Mouse (Mus musculus) liver, embryonic 13.5 days (tissue): ENCODE measurements around the gene Pak7. TPM values are rescaled to one million over a fixed set of nuclear protein-coding genes. Genes with fewer than 3 reads are reported as not detected.
"Not testable (repeated sequence)": the region's sequence is repeated elsewhere in the genome, so short reads cannot be mapped to it uniquely, and the experiment has no call there.

Experiments
- ATAC-seq: fragments of 200-750 bp; cut with Nextera tagmentation; 2 replicates; pipeline ENCODE4 v1.8.0; 2017; ENCODE audit warnings: low read depth, mild to moderate bottlenecking, moderate number of reproducible peaks, moderate library complexity
- DNase-seq: peaks from one replicate; pipeline ENCODE4 v3.0.0; 2022
- H3K27ac ChIP-seq: fragments of 300-500 bp; sonication (generic); 2 replicates; pipeline ENCODE4 v1.5.1; 2015; ENCODE audit warnings: moderate library complexity, mild to moderate bottlenecking, inconsistent platforms
- H3K27me3 ChIP-seq: fragments of 300-500 bp; sonication (generic); 2 replicates; pipeline ENCODE4 v1.6.1; 2015; ENCODE audit warnings: mild to moderate bottlenecking, inconsistent platforms
- H3K36me3 ChIP-seq: fragments of 300-500 bp; sonication (generic); 2 replicates; pipeline ENCODE4 v1.6.1; 2015; ENCODE audit warnings: mild to moderate bottlenecking, inconsistent platforms
- H3K4me1 ChIP-seq: fragments of 300-500 bp; sonication (generic); replicated peaks from 2 replicates; pipeline ENCODE4 v1.6.1; 2015; ENCODE audit warnings: inconsistent platforms
- H3K4me2 ChIP-seq: fragments of 300-500 bp; sonication (generic); 2 replicates; pipeline ENCODE4 v1.6.1; 2015; ENCODE audit warnings: inconsistent platforms, mild to moderate bottlenecking, moderate library complexity
- H3K4me3 ChIP-seq: fragments of 300-500 bp; sonication (generic); replicated peaks from 2 replicates; pipeline ENCODE4 v1.5.1; 2015; ENCODE audit warnings: mild to moderate bottlenecking, inconsistent platforms
- H3K9ac ChIP-seq: fragments of 300-500 bp; sonication (generic); 2 replicates; pipeline ENCODE4 v1.6.1; 2015; ENCODE audit warnings: mild to moderate bottlenecking, inconsistent platforms
- H3K9me3 ChIP-seq: fragments of 300-500 bp; sonication (generic); replicated peaks from 2 replicates; pipeline ENCODE4 v1.6.1; 2016; ENCODE audit warnings: inconsistent platforms
- WGBS: fragments of 180-500 bp; shearing (Covaris S2); methylation state at CpG from one replicate; pipeline ENCODE4 v1.1.7; 2015; ENCODE audit not compliant: insufficient replicate concordance; 5-methylcytosine and 5-hydroxymethylcytosine counted together
- polyA plus RNA-seq: library from polyadenylated mRNA; unstranded; fragments of >200 nt; fragmentation: Nextera tagmentation; extraction: Ambion mirVana; gene quantifications from 2 replicates; pipeline ENCODE4 v1.2.1, GENCODE M21; 2015

The Pak7 gene
- 0.08 and 0.09 TPM in 2 replicates for polyA plus RNA-seq

DNA sequence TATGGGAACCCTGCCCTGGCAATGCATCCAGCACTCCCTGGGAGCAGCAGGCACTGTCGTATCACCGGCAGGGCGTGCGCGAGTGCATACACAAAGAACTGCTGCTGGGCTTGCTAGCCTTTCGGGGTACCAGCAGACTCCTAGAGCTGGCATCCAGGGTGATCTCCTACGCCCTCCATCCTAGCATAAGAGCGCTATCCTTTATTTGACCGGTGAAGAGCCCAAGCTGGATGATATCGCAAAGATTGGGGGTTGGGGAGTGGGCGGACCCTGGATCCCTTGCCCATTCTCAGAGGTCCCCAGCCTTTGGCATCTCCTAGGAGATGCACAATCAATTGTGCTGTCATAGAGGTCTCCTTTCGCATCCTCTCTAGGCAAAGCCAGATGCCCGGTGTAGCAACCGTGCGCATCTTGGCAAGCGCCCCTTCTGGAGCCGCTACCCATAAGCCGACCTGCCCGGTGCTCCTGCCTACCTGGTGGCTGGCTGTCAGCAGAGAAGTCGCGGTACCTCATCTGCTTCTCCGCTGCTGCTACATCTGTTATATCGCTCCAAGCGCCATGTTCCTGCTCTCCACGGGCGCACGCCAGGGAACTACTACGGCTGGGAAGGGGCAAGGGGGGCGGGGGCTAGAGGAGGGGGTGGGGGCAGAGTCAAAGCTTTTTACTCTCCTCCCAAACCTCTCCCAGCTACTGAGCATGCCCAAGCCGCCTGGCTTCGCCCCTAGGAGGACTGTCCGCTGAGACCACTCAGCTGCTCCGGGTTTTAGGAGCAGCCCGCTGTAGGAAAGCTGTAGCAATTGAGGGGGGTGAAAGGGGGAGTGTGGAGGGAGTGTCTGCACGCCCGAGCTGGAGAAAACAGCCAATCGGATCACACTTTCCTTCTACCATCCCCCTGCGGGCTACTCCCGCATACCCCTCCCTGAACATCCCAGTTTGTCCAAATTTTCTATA, at the start of gene Pak7:
TSS of gene Pak7 (minus strand) at position 787 of the 951 bp plus-strand sequence.
- H3K27ac ChIP-seq, result no peak within 1 kb of the TSS
- peaks cover 16% of the 10 kb centered on the region for H3K27me3 ChIP-seq
- peak within 1 kb of the TSS; percentile 35 for H3K4me3 ChIP-seq
- peak within 1 kb of the TSS; percentile 52 for H3K4me2 ChIP-seq
- WGBS, result 2% methylated on average over 39 of the region's 39 CpGs
- H3K9me3 ChIP-seq, result no peaks in the 10 kb centered on the region
- ATAC-seq, result 0 out of 2 replicates have a peak, but pooled peaks have one; percentile 39
- DNase-seq, result no peak
- no peaks in the 10 kb centered on the region for H3K4me1 ChIP-seq
- H3K9ac ChIP-seq, result no peak within 1 kb of the TSS
- no peaks in the 10 kb centered on the region for H3K36me3 ChIP-seq

DNA sequence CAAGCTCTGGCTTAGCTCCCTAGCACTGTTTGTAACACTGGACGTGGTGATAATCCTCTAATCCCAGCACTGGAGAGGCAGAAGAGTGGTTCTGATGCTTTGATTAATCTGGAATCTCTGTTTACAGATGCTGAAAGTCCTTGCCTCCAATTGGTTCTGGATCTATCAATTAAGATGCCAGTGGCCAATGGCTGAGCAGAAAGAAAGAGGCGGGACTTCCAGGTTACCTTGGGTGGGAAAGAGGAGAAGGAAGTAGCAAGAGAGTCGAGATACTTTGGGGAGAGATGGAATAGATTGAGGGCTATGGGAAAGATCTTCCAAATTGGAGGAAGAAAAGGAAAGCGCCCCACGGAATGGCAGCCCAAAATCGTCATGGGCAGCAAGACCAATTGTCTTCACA, 37.8 kb upstream of the Pak7 start:
- WGBS, result 46% methylated on average over 6 of the region's 6 CpGs
- Histone ChIP-seq H3K4me2 (no peak overlapping the region), H3K36me3 (no peaks in the 10 kb centered on the region), H3K9me3 (no peaks in the 10 kb centered on the region), H3K27ac (no peak overlapping the region), H3K4me1 (no peaks in the 10 kb centered on the region), H3K9ac (no peak overlapping the region), H3K27me3 (no peaks in the 10 kb centered on the region), H3K4me3 (no peak overlapping the region)
- ATAC-seq, result no peak
- DNase-seq, result no peak

- Histone ChIP-seq H3K4me1 (no peaks in the 10 kb centered on the region), H3K4me3 (no peak overlapping the region), H3K9me3 (no peaks in the 10 kb centered on the region), H3K27ac (no peak overlapping the region), H3K4me2 (no peak overlapping the region), H3K36me3 (no peaks in the 10 kb centered on the region), H3K27me3 (no peaks in the 10 kb centered on the region), H3K9ac (no peak overlapping the region)
- 30% methylated on average over 1 of the region's 1 CpGs for WGBS
- no peak for ATAC-seq
- no peak for DNase-seq
Measured at GRCm38 (mm10) chr2:136419543-136419942, 31.8 kb upstream of the Pak7 start.

DNA sequence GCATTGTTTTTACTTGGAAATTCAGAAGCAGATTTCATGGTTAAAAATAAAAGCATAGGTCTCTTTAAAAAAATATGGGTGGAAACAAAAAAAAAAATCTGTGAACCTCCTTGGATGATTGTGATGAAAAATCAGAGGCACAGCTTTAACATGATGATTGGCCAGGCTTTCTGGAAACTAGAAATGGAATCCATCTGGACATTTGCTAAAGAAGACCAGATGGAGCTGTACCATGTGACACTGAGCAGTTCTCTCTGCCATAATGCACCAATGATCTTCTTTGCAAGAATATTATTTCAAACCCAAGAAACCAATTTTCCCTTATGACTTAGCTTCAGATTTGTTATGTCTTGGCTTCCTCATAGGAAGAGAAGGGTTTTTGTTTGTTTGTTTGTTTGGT, 28.6 kb upstream of the Pak7 start:
- H3K9me3 ChIP-seq, result no peaks in the 10 kb centered on the region
- no peak for ATAC-seq
- H3K4me2 ChIP-seq, result no peak overlapping the region
- DNase-seq, result no peak
- no peak overlapping the region for H3K27ac ChIP-seq
- H3K9ac ChIP-seq, result no peak overlapping the region
- H3K36me3 ChIP-seq, result no peaks in the 10 kb centered on the region
- H3K4me1 ChIP-seq, result no peaks in the 10 kb centered on the region
- H3K27me3 ChIP-seq, result no peaks in the 10 kb centered on the region
- H3K4me3 ChIP-seq, result no peak overlapping the region

DNA sequence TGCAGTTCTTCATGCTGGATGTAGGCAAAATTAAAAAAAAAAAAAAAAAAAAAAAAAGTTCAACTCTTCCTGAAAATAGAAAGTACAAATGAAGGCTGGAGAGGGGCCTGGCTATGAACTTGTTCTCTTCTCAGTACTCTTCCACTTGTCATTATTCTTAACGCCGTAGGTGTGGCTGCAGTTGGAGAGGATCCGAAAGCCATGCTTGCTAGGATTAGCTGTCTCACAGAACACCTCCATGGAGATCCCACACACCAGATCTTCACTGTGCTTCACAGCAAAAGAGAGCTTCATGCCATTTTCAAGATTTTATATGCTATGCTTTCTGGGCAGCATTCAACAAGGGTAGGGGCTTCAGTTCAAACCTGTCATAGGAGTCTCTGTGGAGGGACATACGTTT, 14.8 kb upstream of the Pak7 start:
- Histone ChIP-seq H3K9me3 (no peaks in the 10 kb centered on the region), H3K27me3 (no peaks in the 10 kb centered on the region), H3K4me1 (no peaks in the 10 kb centered on the region), H3K36me3 (no peaks in the 10 kb centered on the region), H3K9ac (no peak overlapping the region), H3K4me3 (no peak overlapping the region), H3K4me2 (no peak overlapping the region), H3K27ac (no peak overlapping the region)
- whole genome bisulfite sequencing, result 60% methylated on average over 4 of the region's 4 CpGs
- DNase-seq, result no peak
- no peak for ATAC-seq

DNA sequence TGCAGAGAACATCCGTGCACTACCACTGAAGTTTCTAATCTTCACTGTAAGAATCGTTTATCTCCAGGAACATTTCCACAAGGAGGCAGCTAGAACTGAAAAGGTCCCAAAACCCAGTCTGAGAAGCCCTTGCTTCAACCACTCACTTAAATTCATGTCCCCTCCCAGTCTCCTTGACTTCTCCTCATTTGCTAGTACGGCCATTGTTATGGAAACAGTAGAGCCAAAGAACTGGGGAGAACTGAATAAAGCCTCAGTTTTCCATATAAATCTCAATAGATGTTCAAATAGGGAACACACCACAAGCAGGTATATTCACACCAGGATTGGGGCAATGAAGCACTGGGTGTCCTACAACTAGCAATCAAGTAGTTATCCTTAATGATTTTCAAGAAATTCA, 12.4 kb downstream of the Pak7 start:
- H3K36me3 ChIP-seq, result no peaks in the 10 kb centered on the region
- H3K9me3 ChIP-seq, result no peaks in the 10 kb centered on the region
- no peak overlapping the region for H3K27ac ChIP-seq
- DNase-seq (no peak), ATAC-seq (no peak)
- WGBS, result 49% methylated on average over 3 of the region's 3 CpGs
- no peak overlapping the region for H3K4me3 ChIP-seq
- H3K4me2 ChIP-seq, result no peak overlapping the region
- no peaks in the 10 kb centered on the region for H3K27me3 ChIP-seq
- no peak overlapping the region for H3K9ac ChIP-seq
- no peaks in the 10 kb centered on the region for H3K4me1 ChIP-seq

DNA sequence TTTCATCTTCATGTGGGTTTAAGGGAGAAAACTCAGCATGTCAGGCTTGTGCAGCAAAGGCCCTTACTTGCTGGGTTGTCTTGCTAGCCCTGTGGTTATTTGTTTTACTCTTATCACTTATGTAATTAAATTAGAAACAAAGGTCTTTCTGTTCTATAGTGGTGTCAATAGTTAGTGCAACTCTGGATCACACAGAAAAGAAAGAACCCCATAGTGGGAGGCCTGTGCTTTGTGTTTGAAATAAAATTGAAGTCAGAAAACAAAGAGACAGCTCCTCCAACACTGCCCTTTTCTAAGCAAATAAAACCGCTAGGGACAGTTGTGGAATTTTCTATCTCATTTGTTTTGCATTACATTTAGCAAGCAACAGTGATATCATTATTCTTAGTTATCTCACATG, 15.4 kb downstream of the Pak7 start:
- Histone ChIP-seq H3K4me3 (no peak overlapping the region), H3K27me3 (no peaks in the 10 kb centered on the region), H3K4me2 (no peak overlapping the region), H3K36me3 (no peaks in the 10 kb centered on the region), H3K27ac (no peak overlapping the region), H3K9me3 (no peaks in the 10 kb centered on the region), H3K9ac (no peak overlapping the region), H3K4me1 (no peaks in the 10 kb centered on the region)
- ATAC-seq (no peak), DNase-seq (no peak)
- WGBS, result 58% methylated on average over 1 of the region's 1 CpGs

- Histone ChIP-seq H3K9me3 (no peaks in the 10 kb centered on the region), H3K4me2 (no peak overlapping the region), H3K9ac (no peak overlapping the region), H3K4me1 (no peaks in the 10 kb centered on the region), H3K27me3 (no peaks in the 10 kb centered on the region), H3K27ac (no peak overlapping the region), H3K4me3 (no peak overlapping the region), H3K36me3 (no peaks in the 10 kb centered on the region)
- no peak for DNase-seq
- WGBS, result 57% methylated on average over 2 of the region's 2 CpGs
- no peak for ATAC-seq
Measured at GRCm38 (mm10) chr2:136351393-136352096, 36.2 kb downstream of the Pak7 start.

GRCm38 (mm10) chr2:136350459-136350858, 37.3 kb downstream of the Pak7 start:
- DNase-seq, result no peak
- Histone ChIP-seq H3K4me2 (no peak overlapping the region), H3K9ac (no peak overlapping the region), H3K4me3 (no peak overlapping the region), H3K27me3 (no peaks in the 10 kb centered on the region), H3K9me3 (no peaks in the 10 kb centered on the region), H3K36me3 (no peaks in the 10 kb centered on the region), H3K27ac (no peak overlapping the region), H3K4me1 (no peaks in the 10 kb centered on the region)
- 53% methylated on average over 3 of the region's 3 CpGs for WGBS
- ATAC-seq, result no peak

DNA sequence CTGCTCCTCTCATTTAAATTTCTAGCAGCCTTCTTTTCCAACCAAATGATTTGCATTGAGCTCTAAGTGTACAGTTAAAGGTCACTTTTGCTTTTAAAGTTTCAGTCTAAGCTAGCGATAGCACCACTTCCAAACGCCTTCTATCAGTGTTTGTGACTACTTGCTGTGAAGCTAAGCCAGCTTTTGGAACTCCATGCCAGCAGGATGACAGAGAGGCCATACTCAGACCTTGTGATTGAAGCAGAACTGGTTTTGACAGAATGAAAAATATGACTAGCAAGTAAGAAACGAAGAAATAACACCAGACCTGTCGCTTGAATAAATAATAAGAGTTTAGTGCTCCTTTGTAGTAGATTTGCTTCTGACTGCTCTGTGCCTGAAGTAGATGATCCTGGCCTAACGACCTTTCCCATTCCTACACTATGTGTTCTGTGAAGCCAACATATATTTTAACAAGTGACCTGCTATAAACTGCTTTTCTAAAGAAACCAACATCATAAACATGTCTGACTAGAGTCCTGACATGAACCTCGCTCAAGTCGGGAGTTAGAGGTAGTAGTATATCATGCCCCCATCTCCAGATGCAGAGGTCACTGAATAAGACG, 38.0 kb downstream of the Pak7 start:
- 62% methylated on average over 8 of the region's 8 CpGs for WGBS
- ATAC-seq, result no peak

GRCm38 (mm10) chr2:136344240-136344780, 43.5 kb downstream of the Pak7 start:
- not testable (repeated sequence) for H3K4me3 ChIP-seq, H3K9me3 ChIP-seq, H3K9ac ChIP-seq, DNase-seq, H3K36me3 ChIP-seq, H3K4me1 ChIP-seq, H3K27me3 ChIP-seq, H3K4me2 ChIP-seq, ATAC-seq, H3K27ac ChIP-seq
- WGBS, result 76% methylated on average over 4 of the region's 4 CpGs

More for the DNA sequence above, 38.0 kb downstream of the Pak7 start:
- Histone ChIP-seq H3K27ac (no peak overlapping the region), H3K4me1 (no peaks in the 10 kb centered on the region), H3K27me3 (no peaks in the 10 kb centered on the region), H3K4me3 (no peak overlapping the region), H3K9ac (no peak overlapping the region), H3K4me2 (no peak overlapping the region), H3K36me3 (no peaks in the 10 kb centered on the region), H3K9me3 (no peaks in the 10 kb centered on the region)
- no peak for DNase-seq
